Mouse (Mus musculus) spleen, adult 12 weeks (tissue): ENCODE measurements around the gene Ndufs4.
"Not testable (repeated sequence)": the region's sequence is repeated elsewhere in the genome, so short reads cannot be mapped to it uniquely, and the experiment has no call there.

Experiments used
- DNase-seq: peaks from one replicate; pipeline ENCODE4 v3.0.0; 2022; ENCODE audit warnings: low spot score

Gene Ndufs4

GRCm38 (mm10) chr13:114343001-114343400 is 45.1 kb downstream of the Ndufs4 start:
- DNase-seq, result no peak

- no peak for DNase-seq
These were observed 68.1 kb downstream of the Ndufs4 start for GRCm38 (mm10) chr13:114319835-114320389.

GRCm38 (mm10) chr13:114319136-114319535 is 68.9 kb downstream of the Ndufs4 start:
- DNase-seq, result no peak

GRCm38 (mm10) chr13:114315374-114315773 is 72.7 kb downstream of the Ndufs4 start:
- no peak for DNase-seq

GRCm38 (mm10) chr13:114314953-114315352 is 73.1 kb downstream of the Ndufs4 start:
- no peak for DNase-seq

- DNase-seq, result no peak
These were observed 77.5 kb downstream of the Ndufs4 start for GRCm38 (mm10) chr13:114310591-114310990.

GRCm38 (mm10) chr13:114304684-114305083 is 83.4 kb downstream of the Ndufs4 start:
- DNase-seq, result no peak

GRCm38 (mm10) chr13:114303466-114304175 is 84.4 kb downstream of the Ndufs4 start:
- DNase-seq, result no peak

GRCm38 (mm10) chr13:114297761-114298160 is 90.3 kb downstream of the Ndufs4 start:
- DNase-seq, result no peak

- DNase-seq, result no peak
These were observed 91.5 kb downstream of the Ndufs4 start for GRCm38 (mm10) chr13:114296556-114296955.

GRCm38 (mm10) chr13:114289411-114289810 is 98.6 kb downstream of the Ndufs4 start:
- DNase-seq, result no peak

GRCm38 (mm10) chr13:114288511-114288910 is 99.5 kb downstream of the Ndufs4 start:
- no peak for DNase-seq

GRCm38 (mm10) chr13:114278690-114279089 is 109.4 kb downstream of the Ndufs4 start:
- not testable (repeated sequence) for DNase-seq

GRCm38 (mm10) chr13:114277277-114277676 is 110.8 kb downstream of the Ndufs4 start:
- no peak for DNase-seq

- no peak for DNase-seq
These were observed 116.5 kb downstream of the Ndufs4 start for GRCm38 (mm10) chr13:114271410-114272105.

GRCm38 (mm10) chr13:114267741-114268140 is 120.3 kb downstream of the Ndufs4 start:
- DNase-seq, result no peak

GRCm38 (mm10) chr13:114260486-114261205 is 127.4 kb downstream of the Ndufs4 start:
- no peak for DNase-seq

GRCm38 (mm10) chr13:114254697-114255096 is 133.4 kb downstream of the Ndufs4 start:
- no peak for DNase-seq
